Mouse (Mus musculus): ENCODE measurements around the gene Gm9903. TPM values are rescaled to one million over a fixed set of nuclear protein-coding genes. Genes with fewer than 3 reads are reported as not detected.

The Gm9903 gene
- polyA plus RNA-seq, 3 experiments from 2014 or later = 0.63 to 0.82 (median 0.66) TPM

GRCm38 (mm10) chr5:33651017-33651416 lies 21.3 kb downstream of the Gm9903 start:
- no peak for ATAC-seq

DNA sequence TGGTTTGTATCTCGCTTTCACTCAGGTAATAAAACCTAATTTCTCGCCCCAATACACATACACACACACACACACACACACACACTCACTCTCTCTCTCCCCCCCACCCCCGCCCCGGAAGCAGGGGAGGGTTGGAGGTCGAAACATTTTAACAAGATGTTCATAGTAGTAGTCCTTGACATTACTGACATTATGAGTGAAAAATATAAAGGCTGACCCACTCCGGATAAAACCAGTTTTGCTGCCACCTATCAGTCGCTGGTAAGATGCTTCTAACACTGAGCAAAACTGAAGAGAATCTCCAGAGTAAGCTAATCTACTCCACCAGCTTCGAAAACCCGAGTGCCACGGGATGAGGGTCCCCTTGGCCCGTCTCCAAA lies 21.8 kb downstream of the Gm9903 start:
- ATAC-seq = peak; percentile 10

DNA sequence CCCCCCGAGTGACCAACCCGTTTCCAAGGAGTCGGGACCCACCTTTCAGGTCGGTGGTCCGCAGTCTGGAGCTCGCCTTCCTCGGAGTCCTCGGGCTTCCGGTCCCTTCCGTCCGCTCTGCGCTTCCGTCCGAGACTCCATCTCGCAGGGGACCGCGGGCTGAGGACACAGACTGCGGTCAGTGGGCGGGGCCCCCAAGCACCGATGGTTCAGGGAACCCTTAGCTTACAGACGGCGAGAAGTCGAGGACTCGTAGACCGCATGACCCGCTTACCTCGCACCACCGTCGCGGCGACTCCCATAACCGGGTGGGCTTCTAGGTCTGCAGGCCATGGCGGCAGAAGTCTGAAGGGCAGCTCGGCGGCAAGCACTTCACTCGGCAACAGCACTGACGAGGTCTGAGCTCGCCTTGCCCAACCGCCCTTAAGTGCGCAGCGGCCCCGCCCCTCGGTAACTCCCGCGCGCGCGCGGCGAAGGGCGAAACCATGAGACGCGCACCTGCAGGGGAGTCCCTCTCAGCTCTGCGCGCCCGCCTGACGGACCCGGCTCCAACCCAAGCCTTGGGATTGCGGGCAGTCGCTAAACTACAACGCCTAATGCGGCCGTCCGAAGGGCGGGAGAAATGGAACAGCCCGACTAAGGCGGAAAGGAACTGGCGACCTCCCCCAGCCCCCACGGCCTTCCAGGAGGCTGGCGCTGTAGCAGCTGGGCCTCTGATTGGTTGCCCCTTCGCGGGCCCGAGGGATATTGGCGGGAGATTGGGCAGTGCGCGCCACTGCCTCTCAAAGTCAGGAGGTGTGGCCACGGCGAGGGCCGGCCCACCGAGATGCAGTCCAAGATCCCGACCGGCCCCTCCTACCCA lies 22.4 kb downstream of the Gm9903 start, which contains the start of gene Slbp:
Gene Slbp, minus strand, starts transcription at position 654 of the 862 bp plus-strand sequence.
- peak; percentile 81 for ATAC-seq

GRCm38 (mm10) chr5:33652783-33653173 lies 23.1 kb downstream of the Gm9903 start:
- ATAC-seq = no peak

- no peak for ATAC-seq
Measured at GRCm38 (mm10) chr5:33654424-33654823, 24.7 kb downstream of the Gm9903 start.

DNA sequence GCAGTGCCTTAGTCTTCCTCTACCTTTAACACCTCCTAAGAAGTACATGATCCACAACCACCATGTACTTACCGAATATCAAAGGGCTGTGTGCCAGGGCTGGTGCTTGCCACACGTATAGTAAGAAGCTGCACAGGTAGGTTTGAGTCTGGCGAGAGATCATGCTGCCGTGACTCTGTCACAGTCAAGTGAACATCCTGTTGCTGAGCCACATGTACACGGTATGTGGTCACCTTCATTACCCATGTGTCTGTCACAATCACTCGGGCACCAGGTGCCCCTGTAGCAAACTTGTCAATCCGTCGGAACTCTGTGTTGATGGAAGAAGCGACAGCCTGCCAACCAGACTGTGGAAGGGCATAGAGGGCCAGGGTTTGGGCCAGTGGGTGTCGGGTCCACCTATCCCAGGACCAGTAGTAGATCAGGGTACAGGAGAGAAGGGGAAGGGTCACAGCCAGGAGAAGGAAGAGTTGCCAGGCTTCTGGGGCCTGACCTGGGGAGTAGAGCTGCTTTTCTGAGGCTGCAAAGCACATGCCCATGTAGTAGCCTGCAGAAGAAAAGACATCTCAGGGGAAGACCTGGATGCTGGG lies 25.6 kb downstream of the Gm9903 start:
- no peak for ATAC-seq

DNA sequence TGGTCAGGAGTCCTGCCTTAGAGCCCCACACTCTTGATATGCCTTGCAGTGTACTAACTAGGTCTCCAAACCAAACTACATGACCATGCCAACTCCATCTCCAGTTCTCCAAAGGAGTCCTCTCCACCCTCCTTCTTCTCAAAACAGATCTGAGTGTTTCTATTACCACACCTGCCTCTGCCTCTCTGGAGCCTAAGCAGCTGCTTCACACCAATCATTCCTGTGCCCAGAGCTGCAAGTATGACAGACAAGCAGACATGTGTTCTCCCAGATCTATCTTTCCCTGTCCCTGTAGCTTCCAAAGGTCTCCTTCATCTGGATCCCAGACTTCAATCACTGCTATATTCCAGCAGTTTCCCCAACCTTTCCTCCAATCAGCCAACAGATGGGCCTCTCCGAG lies 27.0 kb downstream of the Gm9903 start:
- ATAC-seq = no peak

DNA sequence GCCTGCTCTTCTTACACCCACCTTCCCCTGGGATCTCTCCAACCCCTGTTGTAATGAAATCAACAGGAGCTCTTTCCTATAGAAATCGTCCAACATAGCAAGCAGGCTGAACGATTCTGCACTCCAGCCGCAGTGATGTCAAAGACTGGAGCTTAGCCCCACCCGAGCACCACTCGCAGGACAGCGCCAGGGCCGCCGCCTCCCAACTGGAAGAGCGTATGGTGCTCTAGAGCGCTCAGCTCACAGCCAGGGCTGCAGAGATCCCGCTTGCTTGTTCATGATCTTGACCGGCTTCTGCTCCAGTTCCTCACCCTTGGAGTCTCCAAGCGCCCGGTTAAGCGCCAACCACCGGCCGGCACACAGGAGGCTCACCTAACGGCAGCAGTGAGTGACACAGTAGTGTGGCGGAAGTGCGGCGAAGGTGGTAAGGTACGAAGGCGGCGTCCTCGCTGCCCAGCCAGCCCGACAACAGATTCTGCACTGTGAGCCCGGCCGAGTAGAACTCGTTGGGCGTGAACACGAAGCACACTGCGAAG lies 27.6 kb downstream of the Gm9903 start:
- ATAC-seq = peak; percentile 46

DNA sequence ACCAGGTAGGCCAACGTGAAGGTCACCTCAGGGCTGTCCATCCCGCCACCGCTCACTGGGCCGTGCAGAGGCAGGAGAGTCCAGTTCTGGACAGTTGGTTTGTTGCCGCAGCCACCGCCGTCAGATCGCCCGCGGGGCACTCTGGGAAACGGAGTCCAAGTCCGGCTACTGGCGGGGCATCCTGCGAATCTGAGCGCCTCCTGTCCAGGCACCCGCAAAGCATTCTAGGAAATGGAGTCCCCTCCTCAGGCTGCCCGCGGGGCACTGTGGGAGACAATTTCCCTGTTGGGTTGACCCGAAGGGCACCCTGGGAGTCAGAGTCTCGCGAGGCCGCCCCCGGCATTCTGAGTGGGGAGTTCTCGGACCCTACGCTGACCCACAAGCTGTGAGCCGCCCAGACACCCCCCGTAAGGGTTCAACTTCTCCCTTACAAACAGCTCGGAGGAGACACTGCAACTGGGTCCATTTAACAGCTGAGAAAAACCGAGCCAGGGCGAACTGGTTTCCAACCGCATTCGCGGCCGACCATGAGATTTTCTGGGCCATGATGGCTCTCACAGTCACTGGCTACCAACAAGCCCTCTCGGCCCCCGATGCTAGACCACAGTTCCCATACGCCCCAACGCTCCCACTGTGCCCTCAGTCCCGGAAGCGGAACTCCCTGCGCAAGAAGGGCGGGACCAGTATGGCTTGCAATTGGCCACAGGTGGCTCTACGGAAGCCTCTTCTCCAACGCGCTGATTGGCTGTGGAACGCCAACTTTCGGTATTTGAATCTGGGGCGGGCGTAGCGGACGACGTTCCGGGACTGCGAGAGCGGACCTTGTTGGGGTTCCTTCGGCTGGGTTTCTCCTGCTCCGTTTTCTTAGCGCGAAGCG lies 28.3 kb downstream of the Gm9903 start, which contains the start of the genes Tacc3 and Tmem129:
Gene Tacc3, plus strand, starts transcription at position 342 of the 877 bp plus-strand sequence.
Gene Tmem129, minus strand, starts transcription at position 630 of the 877 bp plus-strand sequence.
- peak; percentile 91 for ATAC-seq

GRCm38 (mm10) chr5:33658664-33659050 lies 28.9 kb downstream of the Gm9903 start:
- ATAC-seq = no peak

DNA sequence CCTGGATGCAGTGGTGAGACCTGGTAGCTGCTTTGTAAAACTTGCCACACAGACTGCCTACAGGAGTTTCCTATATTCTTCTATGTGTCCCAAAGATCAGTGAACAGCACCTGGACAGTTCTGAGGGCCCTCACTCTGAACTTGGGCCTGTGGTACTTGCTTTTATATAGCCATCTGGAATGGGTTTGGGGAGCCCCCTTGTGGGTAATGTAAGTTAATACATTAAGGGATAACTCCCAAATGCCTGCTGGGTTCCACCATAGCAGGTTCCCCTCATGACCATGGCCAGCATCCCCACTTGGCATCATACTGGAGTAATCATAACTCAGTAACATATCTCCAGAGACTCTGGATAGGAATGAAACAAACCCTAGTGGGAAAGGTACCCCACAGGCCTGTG lies 38.5 kb downstream of the Gm9903 start:
- ATAC-seq = peak; percentile 35

DNA sequence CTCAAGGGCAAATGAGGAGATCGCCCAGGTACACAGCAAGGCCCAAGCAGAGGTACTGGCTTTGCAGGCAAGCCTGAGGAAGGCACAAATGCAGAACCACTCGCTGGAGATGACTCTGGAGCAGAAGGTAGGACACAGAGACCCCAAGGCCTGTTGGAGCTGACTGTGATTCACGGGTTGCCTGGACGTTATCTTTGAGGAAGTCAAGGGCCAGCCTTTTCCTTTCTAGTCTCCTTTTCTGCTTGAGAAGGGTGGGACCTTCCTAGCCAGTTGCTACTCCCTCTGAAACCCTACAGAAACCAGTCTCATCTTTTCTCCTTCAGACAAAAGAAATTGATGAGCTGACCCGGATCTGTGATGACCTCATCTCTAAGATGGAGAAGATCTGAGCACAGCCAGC lies 41.9 kb downstream of the Gm9903 start:
- peak; percentile 25 for ATAC-seq

- ATAC-seq = no peak
Measured at GRCm38 (mm10) chr5:33674439-33674838, 44.7 kb downstream of the Gm9903 start.

- no peak for ATAC-seq
Measured at GRCm38 (mm10) chr5:33675964-33676363, 46.2 kb downstream of the Gm9903 start.

DNA sequence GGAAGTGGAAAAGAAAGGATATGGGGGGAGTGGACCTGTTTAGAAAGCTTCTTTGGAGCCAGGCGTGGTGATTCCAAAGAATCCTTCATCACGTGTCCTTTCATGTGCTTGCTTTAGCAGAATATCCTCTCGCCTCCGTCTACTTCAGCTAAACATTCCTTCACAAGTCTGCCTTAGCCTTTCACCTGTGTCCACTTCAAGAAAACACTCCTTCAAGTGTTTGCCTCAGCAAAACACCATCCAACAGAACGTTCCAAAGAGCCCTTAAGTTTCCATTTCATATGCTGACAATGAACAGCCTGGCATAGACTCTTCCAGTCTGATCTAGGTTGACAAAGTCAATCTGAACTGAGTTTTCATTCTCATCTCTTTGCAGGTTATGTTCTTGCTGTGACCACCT lies 48.5 kb downstream of the Gm9903 start:
- ATAC-seq = no peak

GRCm38 (mm10) chr5:33681044-33681443 lies 51.3 kb downstream of the Gm9903 start:
- ATAC-seq = no peak

Other genes with a start within 250 kb of the Gm9903 start
- not detected for gene Nkx1-1, start 195.9 kb upstream of the Gm9903 start, polyA plus RNA-seq (2017; shearing (Covaris generic))
- 10 to 100 TPM; 17.8 to 23.6 (median 22.2) TPM for gene Fam53a, start 290 bp upstream of the Gm9903 start, polyA plus RNA-seq (2017; shearing (Covaris generic))
- gene Slbp, start 22.6 kb downstream of the Gm9903 start, polyA plus RNA-seq (2017; shearing (Covaris generic)) = 100 to 1,000 TPM; 121 to 329 (median 129) TPM
- 100 to 1,000 TPM in 1 of 3 experiments, 10 to 100 TPM in 2; 19.1 to 147 (median 22.1) TPM for gene Tacc3, start 28.2 kb downstream of the Gm9903 start, polyA plus RNA-seq (2017; shearing (Covaris generic))
- gene Tmem129, start 28.5 kb downstream of the Gm9903 start, polyA plus RNA-seq (2017; shearing (Covaris generic)) = 10 to 100 TPM; 26.3 to 33.7 (median 32.2) TPM
- not detected for gene Fgfr3, start 91.7 kb downstream of the Gm9903 start, polyA plus RNA-seq (2017; shearing (Covaris generic))
- 10 to 100 TPM in 2 of 3 experiments, 1 to 10 TPM in 1; 9.1 to 21.2 (median 19.4) TPM for gene Letm1, start 152.9 kb downstream of the Gm9903 start, polyA plus RNA-seq (2017; shearing (Covaris generic))
- 10 to 100 TPM; 15.1 to 31.2 (median 20.2) TPM for gene Nsd2, start 190.8 kb downstream of the Gm9903 start, polyA plus RNA-seq (2017; shearing (Covaris generic))